Mouse (Mus musculus) CH12.LX (cell line): ENCODE results near the gene Gls2. TPM values are rescaled to one million over a fixed set of nuclear protein-coding genes. Genes with fewer than 3 reads are reported as not detected.

Experiments
- DNase-seq: peaks from one replicate; pipeline ENCODE4 v3.0.0-alpha.2; 2013; ENCODE audit errors: extremely low read depth
- H3K27ac ChIP-seq: 2 replicates; pipeline ENCODE4 v1.5.1; 2012; ENCODE audit warnings: low read depth, mild to moderate bottlenecking, control low read depth, moderate library complexity; ENCODE audit not compliant: insufficient read depth
- H3K27me3 ChIP-seq: replicated peaks from 2 replicates; pipeline ENCODE3; 2012; ENCODE audit warnings: inconsistent platforms
- H3K36me3 ChIP-seq, 2 experiments: replicated peaks in 1 of 2; 2 replicates each; pipeline versions ENCODE3 to v1.6.1; 2012; ENCODE audit warnings: inconsistent platforms in 1 of 2, low read length in 1 of 2, mild to moderate bottlenecking in 1 of 2, mixed read lengths in 1 of 2, moderate library complexity in 1 of 2; ENCODE audit not compliant: control insufficient read depth in 1 of 2, insufficient read depth in 1 of 2
- H3K4me1 ChIP-seq, 2 experiments: 2 replicates each; pipeline ENCODE4 v1.6.1; 2012; ENCODE audit warnings: inconsistent platforms in 1 of 2, moderate library complexity in 1 of 2; ENCODE audit not compliant: insufficient read depth in 2 of 2, control insufficient read depth in 1 of 2
- H3K4me2 ChIP-seq: 2 replicates; pipeline ENCODE4 v1.6.1; 2012; ENCODE audit warnings: low read depth, mild to moderate bottlenecking, control low read depth; ENCODE audit not compliant: poor library complexity, insufficient read depth, severe bottlenecking
- H3K4me3 ChIP-seq, 3 experiments: fragments of 150-350 bp in 1 of 3; sonication (generic) in 1 of 3; replicated peaks in 1 of 3; 2 replicates each; pipeline versions ENCODE3 to v1.5.1; 2011 to 2012; ENCODE audit warnings: low read depth in 2 of 3, low read length in 2 of 3, mild to moderate bottlenecking in 2 of 3, moderate library complexity in 2 of 3, control low read depth in 1 of 3, improper control_type of control experiment in 1 of 3, inconsistent platforms in 1 of 3, mixed read lengths in 1 of 3; ENCODE audit not compliant: poor library complexity in 1 of 3
- H3K79me2 ChIP-seq: replicated peaks from 2 replicates; pipeline ENCODE4 v1.6.1; 2012; ENCODE audit warnings: mild to moderate bottlenecking, moderate library complexity; ENCODE audit not compliant: control insufficient read depth, poor library complexity, insufficient read depth, severe bottlenecking; ENCODE audit errors: extremely low read depth
- H3K9ac ChIP-seq: 2 replicates; pipeline ENCODE4 v1.6.1; 2012; ENCODE audit warnings: low read depth, mild to moderate bottlenecking, control low read depth, moderate library complexity; ENCODE audit not compliant: insufficient read depth
- H3K9me3 ChIP-seq: replicated peaks from 2 replicates; pipeline ENCODE3; 2012; ENCODE audit warnings: low read length, inconsistent platforms, mixed read lengths
- BHLHE40 ChIP-seq: IDR thresholded peaks from 2 replicates; pipeline ENCODE4 v1.6.1; 2011; ENCODE audit warnings: mild to moderate bottlenecking, low read depth, low read length, improper control_type of control experiment
- CHD2 ChIP-seq: IDR thresholded peaks from 2 replicates; pipeline ENCODE4 v1.6.1; 2011; ENCODE audit warnings: low read length, improper control_type of control experiment
- E2F4 ChIP-seq: IDR thresholded peaks from 2 replicates; pipeline ENCODE4 v1.6.1; 2011; ENCODE audit warnings: low read depth, low read length, improper control_type of control experiment; ENCODE audit not compliant: insufficient replicate concordance
- EP300 ChIP-seq: IDR thresholded peaks from 2 replicates; pipeline ENCODE4 v1.6.1; 2011; ENCODE audit warnings: low read length, improper control_type of control experiment
- ETS1 ChIP-seq: conservative IDR thresholded peaks from 2 replicates; pipeline ENCODE4 v1.6.1; 2012; ENCODE audit warnings: low read depth, mild to moderate bottlenecking, inconsistent platforms, low read length, improper control_type of control experiment, moderate library complexity
- GABPA ChIP-seq: IDR thresholded peaks from 2 replicates; pipeline ENCODE4 v1.6.1; 2012; ENCODE audit warnings: low read depth, low read length, improper control_type of control experiment, inconsistent platforms; ENCODE audit not compliant: insufficient replicate concordance
- HCFC1 ChIP-seq: IDR thresholded peaks from 2 replicates; pipeline ENCODE4 v1.6.1; 2012; ENCODE audit warnings: low read depth, mild to moderate bottlenecking, inconsistent platforms, low read length, improper control_type of control experiment
- IRF4 ChIP-seq: IDR thresholded peaks from 2 replicates; pipeline ENCODE4 v1.6.1; 2014; ENCODE audit warnings: low read depth, mild to moderate bottlenecking, inconsistent platforms, low read length, improper control_type of control experiment
- MAX ChIP-seq: IDR thresholded peaks from 2 replicates; pipeline ENCODE4 v1.6.1; 2011; ENCODE audit warnings: low read length, improper control_type of control experiment
- MEF2A ChIP-seq: IDR thresholded peaks from 2 replicates; pipeline ENCODE4 v1.6.1; 2014; ENCODE audit warnings: low read depth, mild to moderate bottlenecking, inconsistent platforms, low read length, improper control_type of control experiment, borderline replicate concordance
- MXI1 ChIP-seq: IDR thresholded peaks from 2 replicates; pipeline ENCODE4 v1.6.1; 2011; ENCODE audit warnings: mild to moderate bottlenecking, low read depth, low read length, improper control_type of control experiment
- MYC ChIP-seq: IDR thresholded peaks from 2 replicates; pipeline ENCODE4 v1.6.1; 2011; ENCODE audit warnings: low read depth, mild to moderate bottlenecking, improper control_type of control experiment, low read length
- NELFE ChIP-seq: IDR thresholded peaks from 2 replicates; pipeline ENCODE4 v1.6.1; 2011; ENCODE audit warnings: low read depth, low read length, improper control_type of control experiment
- POLR2A ChIP-seq: IDR thresholded peaks from 2 replicates; pipeline ENCODE4 v1.6.1; 2011; ENCODE audit warnings: low read depth, mild to moderate bottlenecking, improper control_type of control experiment, low read length
- RAD21 ChIP-seq: IDR thresholded peaks from 2 replicates; pipeline ENCODE4 v1.6.1; 2011; ENCODE audit warnings: low read depth, mild to moderate bottlenecking, low read length, improper control_type of control experiment, moderate library complexity
- RCOR1 ChIP-seq: conservative IDR thresholded peaks from 2 replicates; pipeline ENCODE4 v1.6.1; 2012; ENCODE audit warnings: low read depth, mild to moderate bottlenecking, inconsistent platforms, low read length, improper control_type of control experiment
- SIN3A ChIP-seq: IDR thresholded peaks from 2 replicates; pipeline ENCODE4 v1.6.1; 2012; ENCODE audit warnings: low read length, improper control_type of control experiment, inconsistent platforms
- TCF12 ChIP-seq: IDR thresholded peaks from 2 replicates; pipeline ENCODE4 v1.6.1; 2014; ENCODE audit warnings: low read depth, mild to moderate bottlenecking, inconsistent platforms, low read length, improper control_type of control experiment
- USF1 ChIP-seq: IDR thresholded peaks from 2 replicates; pipeline ENCODE4 v1.6.1; 2014; ENCODE audit warnings: low read depth, mild to moderate bottlenecking, inconsistent platforms, low read length, improper control_type of control experiment
- ZMIZ1 ChIP-seq: IDR thresholded peaks from 2 replicates; pipeline ENCODE4 v1.6.1; 2012; ENCODE audit warnings: low read depth, mild to moderate bottlenecking, inconsistent platforms, low read length, improper control_type of control experiment
- ZNF384 ChIP-seq: IDR thresholded peaks from 2 replicates; pipeline ENCODE4 v1.6.1; 2012; ENCODE audit warnings: low read depth, low read length, improper control_type of control experiment, inconsistent platforms
- dilution Hi-C: fragments of 300-500 bp; cut with MboI; formaldehyde crosslinking; loops from 2 replicates; pipeline ENCODE4 v1.14.3; 2020; ENCODE audit warnings: low sequenced_read_pairs; ENCODE audit not compliant: extremely low pct_unique_long_range_greater_than_20kb, extremely low pct_ligation_motif_present
- in situ Hi-C: fragments of 300-500 bp; cut with MboI; formaldehyde crosslinking; loops from 3 replicates; pipeline ENCODE4 v1.14.3; 2019; ENCODE audit warnings: low sequenced_read_pairs, low pct_ligation_motif_present, low pct_unique_long_range_greater_than_20kb, mixed read lengths
- polyA plus RNA-seq: library from polyadenylated mRNA; unstranded; fragments of >175 nt; gene quantifications from 2 replicates; pipeline ENCODE4 v1.2.1, GENCODE M21; 2012; ENCODE audit warnings: low read depth; ENCODE audit not compliant: insufficient read length
- total RNA-seq, 2 experiments: library from RNA; depleted of rRNA; stranded (reverse); fragments of 300-350 nt in 1 of 2; fragments of >200 nt in 1 of 2; gene quantifications; 2 replicates each; pipeline ENCODE4 v1.2.3; 2012 to 2014

Gene Gls2
- total and polyA plus RNA-seq, 3 experiments: 0.86 to 2.2 (median 1.9) TPM

DNA sequence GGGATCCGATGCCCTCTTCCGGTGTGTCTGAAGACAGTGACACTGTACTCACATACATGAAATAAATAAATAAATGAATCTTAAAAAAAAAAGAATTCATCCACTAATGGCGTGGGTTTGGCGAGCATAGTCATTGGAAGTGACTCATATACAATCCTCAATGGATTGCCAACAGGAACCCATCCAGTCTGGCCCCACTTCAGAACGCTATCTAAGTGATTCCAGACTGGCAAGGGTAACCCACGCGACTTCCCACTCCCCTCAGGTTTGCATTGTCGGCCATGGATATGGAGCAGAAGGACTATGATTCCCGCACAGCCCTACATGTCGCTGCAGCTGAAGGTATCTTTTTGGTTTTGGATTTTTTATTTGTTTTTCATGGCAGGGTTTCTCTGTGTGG is 14.1 kb downstream of the Gls2 start:
- Histone ChIP-seq H3K9me3 (no peaks in the 10 kb centered on the region), H3K27me3 (no peaks in the 10 kb centered on the region), H3K79me2 (peaks cover 16% of the 10 kb centered on the region), H3K4me3 (no peak overlapping the region), H3K36me3 (peaks cover 3 to 33% of the 10 kb centered on the region in 2 experiments), H3K9ac (no peak overlapping the region), H3K4me2 (no peak overlapping the region), H3K4me1 (peaks cover 9 to 48% of the 10 kb centered on the region in 2 experiments), H3K27ac (no peak overlapping the region)
- dilution Hi-C loops: no loop called here
- no peak for DNase-seq
- in situ Hi-C loops: no loop called here
- no peak for TF ChIP-seq MXI1
- no peak for TF ChIP-seq USF1
- TF ChIP-seq IRF4: no peak
- no peak for TF ChIP-seq GABPA
- TF ChIP-seq, all 38 proteins: peak for 0

DNA sequence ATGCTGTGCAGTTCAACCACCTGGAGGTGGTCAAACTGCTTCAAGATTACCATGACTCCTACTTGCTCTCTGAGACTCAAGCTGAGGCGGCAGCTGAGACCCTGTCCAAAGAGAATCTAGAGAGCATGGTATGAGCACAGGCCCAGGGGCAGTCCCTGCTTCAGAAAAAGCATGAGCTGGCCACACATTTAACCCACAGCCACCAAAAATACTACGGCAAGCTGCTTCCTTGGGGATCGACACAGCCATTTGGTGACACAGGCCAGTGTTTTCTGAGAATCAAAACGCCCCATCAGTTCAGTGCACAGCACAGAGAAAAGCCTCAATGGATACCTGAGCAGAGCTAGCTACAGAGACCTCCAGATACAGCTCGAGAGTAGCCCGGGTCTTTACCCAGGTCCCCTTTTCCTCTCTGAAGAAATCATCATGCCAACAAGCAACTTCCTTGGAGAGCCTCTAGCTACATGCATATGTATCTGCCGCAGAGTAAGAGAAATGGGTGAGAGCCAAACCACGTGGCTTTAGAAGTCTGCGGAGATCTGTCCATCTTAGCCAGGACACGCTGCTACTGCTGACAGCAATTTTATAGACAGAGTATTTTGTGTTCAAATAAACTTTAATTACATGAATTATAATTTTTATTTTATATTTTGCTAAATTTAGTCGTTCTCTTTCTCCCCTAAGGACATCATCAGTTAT is 15.2 kb downstream of the Gls2 start:
- Histone ChIP-seq H3K79me2 (peaks cover 16% of the 10 kb centered on the region), H3K4me2 (peak overlapping the region; percentile 24), H3K27ac (no peak overlapping the region), H3K27me3 (no peaks in the 10 kb centered on the region), H3K9me3 (no peaks in the 10 kb centered on the region), H3K4me3 (peak overlapping the region in 2 of 3 experiments; percentile 15 to 31), H3K9ac (no peak overlapping the region; the same call in 1 of the 2 replicates), H3K4me1 (peaks cover 9 to 48% of the 10 kb centered on the region in 2 experiments), H3K36me3 (peaks cover 3 to 33% of the 10 kb centered on the region in 2 experiments)
- in situ Hi-C loops (no loop called here), dilution Hi-C loops (no loop called here)
- DNase-seq: peak; percentile 68
- TF ChIP-seq ETS1 (peak; percentile 50; the same call in 1 of the 2 replicates), RAD21 (no peak), TCF12 (0 out of 2 replicates have a peak, but pooled peaks have one; percentile 33), HCFC1 (peak; percentile 13; the same call in 1 of the 2 replicates), NELFE (no peak), E2F4 (no peak), MXI1 (peak; percentile 78), CHD2 (no peak), ZMIZ1 (no peak), POLR2A (no peak), EP300 (0 out of 2 replicates have a peak, but pooled peaks have one; percentile 39), SIN3A (peak; percentile 64; the same call in 1 of the 2 replicates), ZNF384 (no peak), MAX (peak; percentile 78), IRF4 (no peak), MYC (peak; percentile 86), MEF2A (peak; percentile 86), RCOR1 (no peak), BHLHE40 (peak; percentile 69)
